Mouse (Mus musculus) limb, embryonic 15.5 days (tissue): ENCODE results near the gene Cyp2d22. TPM values are rescaled to one million over a fixed set of nuclear protein-coding genes. Genes with fewer than 3 reads are reported as not detected.
A peak's percentile ranks its signal among the peaks of the same experiment; 100 is the strongest.

ENCODE experiments used
- ATAC-seq: fragments of 200-750 bp; cut with Nextera tagmentation; 2 replicates; pipeline ENCODE4 v1.8.0; 2017; ENCODE audit warnings: low read depth, moderate TSS enrichment; ENCODE audit not compliant: insufficient number of reproducible peaks, low FRiP score, low TSS enrichment
- H3K27ac ChIP-seq: fragments of 300-500 bp; sonication (generic); 2 replicates; pipeline ENCODE4 v1.5.1; 2015; ENCODE audit warnings: moderate library complexity, mild to moderate bottlenecking, inconsistent platforms
- H3K27me3 ChIP-seq: fragments of 300-500 bp; sonication (generic); 2 replicates; pipeline ENCODE4 v1.6.1; 2015; ENCODE audit warnings: inconsistent platforms
- H3K36me3 ChIP-seq: fragments of 300-500 bp; sonication (generic); 2 replicates; pipeline ENCODE4 v1.6.1; 2015; ENCODE audit warnings: inconsistent platforms
- H3K4me1 ChIP-seq: fragments of 300-500 bp; sonication (generic); 2 replicates; pipeline ENCODE4 v1.6.1; 2015; ENCODE audit warnings: inconsistent platforms
- H3K4me2 ChIP-seq: fragments of 300-500 bp; sonication (generic); 2 replicates; pipeline ENCODE4 v1.6.1; 2015; ENCODE audit warnings: mild to moderate bottlenecking, inconsistent platforms
- H3K4me3 ChIP-seq: fragments of 300-500 bp; sonication (generic); 2 replicates; pipeline ENCODE4 v1.5.1; 2015; ENCODE audit warnings: mild to moderate bottlenecking, inconsistent platforms
- H3K9ac ChIP-seq: fragments of 300-500 bp; sonication (generic); 2 replicates; pipeline ENCODE4 v1.6.1; 2015; ENCODE audit warnings: inconsistent platforms
- H3K9me3 ChIP-seq: fragments of 300-500 bp; sonication (generic); 2 replicates; pipeline ENCODE4 v1.6.1; 2016; ENCODE audit warnings: inconsistent platforms
- WGBS: fragments of 180-500 bp; shearing (Covaris S2); methylation state at CpG from one replicate; pipeline ENCODE4 v1.1.7; 2015; 5-methylcytosine and 5-hydroxymethylcytosine counted together
- polyA plus RNA-seq: library from polyadenylated mRNA; unstranded; fragments of >200 nt; fragmentation: Nextera tagmentation; extraction: Ambion mirVana; gene quantifications from 2 replicates; pipeline ENCODE4 v1.2.1, GENCODE M21; 2015

The Cyp2d22 gene
- polyA plus RNA-seq, 1 experiment from 2014 or later, result 7.4 TPM

DNA sequence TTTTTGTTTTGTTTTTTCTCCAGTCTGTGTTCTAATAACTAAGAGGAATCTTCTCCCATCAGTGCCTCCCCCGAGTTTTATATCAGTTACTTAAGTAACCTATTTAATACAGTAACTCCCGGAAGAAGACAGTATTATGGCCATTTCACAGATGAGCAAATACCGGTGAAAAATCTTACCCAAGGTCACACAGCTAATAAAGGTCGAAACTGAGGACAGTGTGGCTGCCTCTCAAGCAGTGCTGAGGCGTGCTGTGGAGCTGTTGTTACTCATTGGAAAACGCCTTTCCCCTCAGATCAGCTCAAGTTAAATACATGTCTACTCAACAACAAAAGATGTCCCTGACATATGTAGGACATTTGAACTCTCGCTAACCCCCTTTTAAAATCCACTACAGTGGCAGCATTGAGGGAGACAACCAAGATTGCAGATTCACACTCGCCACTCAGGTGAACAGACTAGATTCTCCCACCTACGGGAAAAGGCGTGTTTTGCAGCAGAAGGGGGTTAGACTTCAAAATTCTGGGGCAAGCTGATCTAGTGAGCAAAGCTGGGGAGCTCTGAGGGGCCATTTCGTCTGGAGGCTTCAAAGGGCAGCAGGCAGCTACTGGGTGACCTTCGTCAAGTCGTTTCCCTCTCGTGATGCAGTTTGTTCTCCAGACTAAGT lies 26.8 kb downstream of the Cyp2d22 start:
- H3K9me3 ChIP-seq, result no peaks in the 10 kb centered on the region
- peak overlapping the region; percentile 94 for H3K27ac ChIP-seq
- ATAC-seq, result no peak
- peak overlapping the region; percentile 83 for H3K4me2 ChIP-seq
- peak overlapping the region; percentile 98 for H3K9ac ChIP-seq
- peaks cover 19% of the 10 kb centered on the region for H3K4me1 ChIP-seq
- H3K27me3 ChIP-seq, result no peaks in the 10 kb centered on the region
- WGBS, result 25% methylated on average over 14 of the region's 14 CpGs
- peaks cover 29% of the 10 kb centered on the region for H3K36me3 ChIP-seq
- H3K4me3 ChIP-seq, result peak overlapping the region; percentile 95

GRCm38 (mm10) chr15:82351480-82351879 lies 28.6 kb downstream of the Cyp2d22 start:
- H3K36me3 ChIP-seq, result peaks cover 35% of the 10 kb centered on the region
- WGBS, result 82% methylated on average over 3 of the region's 3 CpGs
- no peaks in the 10 kb centered on the region for H3K27me3 ChIP-seq
- no peak overlapping the region for H3K9ac ChIP-seq
- H3K4me2 ChIP-seq, result no peak overlapping the region
- peaks cover 33% of the 10 kb centered on the region for H3K4me1 ChIP-seq
- H3K9me3 ChIP-seq, result no peaks in the 10 kb centered on the region
- no peak overlapping the region for H3K27ac ChIP-seq
- H3K4me3 ChIP-seq, result no peak overlapping the region
- ATAC-seq, result no peak

DNA sequence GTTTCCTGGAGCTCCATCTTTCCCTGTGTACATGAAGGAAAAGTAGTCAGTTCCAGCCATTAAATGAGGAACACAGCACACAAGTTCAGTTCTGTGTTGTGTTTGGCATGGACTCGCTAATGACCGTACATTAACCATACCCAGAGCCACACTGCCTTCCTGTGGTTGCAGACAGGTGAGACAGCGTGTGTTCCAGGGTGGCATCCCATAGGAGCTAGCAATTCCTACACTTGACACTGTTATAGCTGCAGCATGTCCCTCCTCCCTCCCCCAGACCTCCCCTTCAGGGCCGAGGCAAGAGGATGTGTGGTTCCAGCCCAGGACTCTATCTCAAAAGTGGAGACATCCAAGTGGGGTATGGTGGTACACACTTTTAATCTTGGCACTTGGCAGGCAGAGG lies 29.7 kb downstream of the Cyp2d22 start:
- H3K4me2 ChIP-seq, result no peak overlapping the region
- no peaks in the 10 kb centered on the region for H3K9me3 ChIP-seq
- no peak overlapping the region for H3K4me3 ChIP-seq
- no peak for ATAC-seq
- H3K4me1 ChIP-seq, result peaks cover 35% of the 10 kb centered on the region
- H3K9ac ChIP-seq, result no peak overlapping the region
- WGBS, result 93% methylated on average over 4 of the region's 4 CpGs
- peaks cover 35% of the 10 kb centered on the region for H3K36me3 ChIP-seq
- no peaks in the 10 kb centered on the region for H3K27me3 ChIP-seq
- H3K27ac ChIP-seq, result no peak overlapping the region

GRCm38 (mm10) chr15:82348999-82349341 lies 31.1 kb downstream of the Cyp2d22 start:
- H3K27ac ChIP-seq, result no peak overlapping the region
- H3K9me3 ChIP-seq, result no peaks in the 10 kb centered on the region
- H3K4me1 ChIP-seq, result peaks cover 29% of the 10 kb centered on the region
- 87% methylated on average over 2 of the region's 2 CpGs for WGBS
- H3K36me3 ChIP-seq, result peaks cover 35% of the 10 kb centered on the region
- H3K27me3 ChIP-seq, result no peaks in the 10 kb centered on the region
- no peak overlapping the region for H3K4me3 ChIP-seq
- no peak overlapping the region for H3K4me2 ChIP-seq
- H3K9ac ChIP-seq, result no peak overlapping the region
- ATAC-seq, result no peak

DNA sequence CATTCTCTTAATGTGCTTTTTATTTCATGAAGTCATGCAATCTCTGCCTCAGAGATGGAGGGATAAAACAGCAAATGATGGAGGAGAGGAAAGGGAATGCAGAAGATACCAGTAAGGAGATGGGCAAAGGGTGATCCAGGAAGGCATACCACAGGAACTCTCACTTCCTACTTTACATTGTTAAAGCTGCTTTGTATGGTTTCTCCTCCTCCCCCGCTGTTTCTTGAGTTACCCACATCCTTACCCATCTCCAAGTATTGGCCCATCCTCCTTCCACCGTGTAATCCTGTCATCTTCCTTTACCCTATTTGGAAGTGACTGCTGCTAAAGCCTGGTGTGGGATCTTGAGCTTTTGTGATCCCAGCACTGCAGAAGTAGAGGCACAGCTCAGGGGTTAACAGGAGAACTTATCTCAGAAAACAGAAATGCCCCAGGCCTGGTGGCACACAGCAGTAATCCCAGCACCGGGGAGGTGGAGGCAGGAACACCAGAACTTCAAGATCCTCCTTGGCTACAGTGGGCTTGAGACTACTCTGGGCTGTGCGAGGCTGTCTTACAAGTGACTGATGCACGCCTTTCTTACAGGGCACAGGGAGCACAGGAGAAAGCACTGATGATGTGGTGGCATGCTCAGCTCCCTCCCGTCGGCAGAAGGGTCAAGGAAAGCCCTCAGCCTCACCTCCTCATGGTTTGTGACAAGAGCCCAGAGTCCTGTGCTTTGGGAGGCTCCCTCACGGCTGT lies 31.6 kb downstream of the Cyp2d22 start:
- WGBS, result 88% methylated on average over 8 of the region's 8 CpGs
- ATAC-seq, result no peak
- Histone ChIP-seq H3K27me3 (no peaks in the 10 kb centered on the region), H3K9me3 (no peaks in the 10 kb centered on the region), H3K27ac (no peak overlapping the region), H3K36me3 (peaks cover 41% of the 10 kb centered on the region), H3K4me2 (no peak overlapping the region), H3K9ac (no peak overlapping the region), H3K4me3 (no peak overlapping the region), H3K4me1 (peaks cover 31% of the 10 kb centered on the region)

DNA sequence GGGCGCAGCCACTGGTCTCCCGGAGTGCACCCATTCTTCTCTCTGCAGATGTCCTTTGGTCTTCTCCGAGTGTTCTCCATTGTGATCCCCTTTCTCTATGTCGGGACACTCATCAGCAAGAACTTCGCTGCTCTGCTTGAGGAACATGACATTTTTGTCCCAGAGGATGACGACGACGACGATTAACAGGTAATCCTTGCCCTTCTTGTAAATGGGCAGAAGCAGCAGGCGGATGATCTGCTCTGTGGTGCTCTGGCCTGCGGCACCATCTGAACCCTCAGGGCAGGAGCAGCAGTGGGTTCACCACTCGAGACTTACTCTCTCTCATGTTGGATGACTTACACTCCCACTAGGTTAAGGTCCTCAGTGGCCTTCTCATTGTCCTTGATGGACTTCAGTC lies 32.2 kb downstream of the Cyp2d22 start:
- no peaks in the 10 kb centered on the region for H3K9me3 ChIP-seq
- peaks cover 44% of the 10 kb centered on the region for H3K36me3 ChIP-seq
- WGBS, result 95% methylated on average over 12 of the region's 12 CpGs
- no peak overlapping the region for H3K4me3 ChIP-seq
- no peak for ATAC-seq
- no peaks in the 10 kb centered on the region for H3K27me3 ChIP-seq
- H3K4me2 ChIP-seq, result no peak overlapping the region
- H3K4me1 ChIP-seq, result peaks cover 25% of the 10 kb centered on the region
- H3K27ac ChIP-seq, result no peak overlapping the region
- no peak overlapping the region for H3K9ac ChIP-seq

DNA sequence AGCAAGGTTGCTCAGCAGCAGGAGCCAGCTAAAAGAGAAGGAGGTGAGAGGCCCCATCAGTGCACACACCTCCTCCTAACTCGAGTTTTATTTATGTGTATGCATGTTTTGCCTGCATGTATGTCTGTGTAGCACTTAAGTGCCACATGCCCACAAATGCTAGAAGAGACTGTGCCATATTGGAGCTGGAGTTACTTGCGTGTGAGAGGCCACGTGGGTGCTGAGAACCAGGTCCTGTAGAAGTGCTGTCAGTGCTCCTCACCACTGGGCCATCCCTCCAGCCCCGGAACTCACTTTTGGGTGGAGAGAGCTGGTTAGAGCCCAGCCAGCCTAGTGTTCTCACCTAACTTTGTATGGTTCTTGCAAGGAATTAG lies 32.8 kb downstream of the Cyp2d22 start:
- peaks cover 44% of the 10 kb centered on the region for H3K36me3 ChIP-seq
- H3K9me3 ChIP-seq, result no peaks in the 10 kb centered on the region
- no peak for ATAC-seq
- no peaks in the 10 kb centered on the region for H3K27me3 ChIP-seq
- WGBS, result 73% methylated on average over 4 of the region's 4 CpGs
- peak overlapping the region; percentile 77 for H3K4me3 ChIP-seq
- peak overlapping the region; percentile 81 for H3K4me2 ChIP-seq
- peak overlapping the region; percentile 95; the same call in 1 of the 2 replicates for H3K27ac ChIP-seq
- H3K4me1 ChIP-seq, result peaks cover 26% of the 10 kb centered on the region
- no peak overlapping the region for H3K9ac ChIP-seq

GRCm38 (mm10) chr15:82346580-82347302 lies 33.3 kb downstream of the Cyp2d22 start:
- no peak for ATAC-seq
- Histone ChIP-seq H3K4me1 (peaks cover 32% of the 10 kb centered on the region), H3K4me2 (peak overlapping the region; percentile 81), H3K9me3 (no peaks in the 10 kb centered on the region), H3K9ac (peak overlapping the region; percentile 45), H3K36me3 (peaks cover 44% of the 10 kb centered on the region), H3K27me3 (no peaks in the 10 kb centered on the region), H3K4me3 (peak overlapping the region; percentile 77), H3K27ac (peak overlapping the region; percentile 95)
- 49% methylated on average over 14 of the region's 14 CpGs for WGBS

DNA sequence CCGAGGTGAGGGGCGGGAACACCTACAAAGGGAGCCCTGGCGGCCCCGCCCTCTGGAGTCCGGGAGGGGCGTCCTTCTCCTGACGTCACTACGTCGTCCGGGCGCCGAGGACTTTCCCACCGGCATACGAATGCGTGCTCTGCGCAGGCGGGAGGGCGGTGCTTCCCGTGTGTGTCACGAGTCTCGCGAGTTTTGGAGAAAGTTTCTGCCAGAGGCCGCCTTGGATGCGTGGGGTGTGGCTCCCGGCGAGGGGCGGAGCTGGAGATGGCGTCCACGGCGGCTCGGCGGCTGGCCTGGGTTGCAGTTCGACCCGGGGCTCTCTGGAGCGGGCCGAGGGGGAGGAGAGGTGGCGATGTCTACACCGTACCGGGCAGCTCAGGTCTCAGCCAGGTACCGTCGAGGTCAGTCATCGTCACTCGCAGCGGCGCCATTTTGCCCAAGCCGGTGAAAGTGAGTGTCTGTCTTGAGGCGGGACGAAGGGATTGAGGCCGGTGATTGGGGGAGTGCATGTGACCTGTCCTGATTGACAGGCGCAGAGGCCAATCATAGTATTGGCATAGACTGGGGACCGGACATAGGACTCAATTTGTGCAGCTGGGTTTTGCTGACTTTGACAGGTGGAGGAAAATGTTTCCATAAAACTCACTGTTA lies 34.1 kb downstream of the Cyp2d22 start:
- peak; percentile 96 for ATAC-seq
- Histone ChIP-seq H3K9ac (peak overlapping the region; percentile 76; the same call in 1 of the 2 replicates), H3K27ac (peak overlapping the region; percentile 95), H3K9me3 (no peaks in the 10 kb centered on the region), H3K27me3 (no peaks in the 10 kb centered on the region), H3K4me1 (peaks cover 37% of the 10 kb centered on the region), H3K4me3 (peak overlapping the region; percentile 77), H3K36me3 (peaks cover 42% of the 10 kb centered on the region), H3K4me2 (peak overlapping the region; percentile 81)
- under 1% methylated on average over 51 of the region's 51 CpGs for WGBS

- H3K27ac ChIP-seq, result peak overlapping the region; percentile 55; the same call in 1 of the 2 replicates
- H3K27me3 ChIP-seq, result no peaks in the 10 kb centered on the region
- H3K4me2 ChIP-seq, result no peak overlapping the region
- no peaks in the 10 kb centered on the region for H3K9me3 ChIP-seq
- H3K9ac ChIP-seq, result no peak overlapping the region
- peaks cover 33% of the 10 kb centered on the region for H3K36me3 ChIP-seq
- no peak for ATAC-seq
- WGBS, result 91% methylated on average over 6 of the region's 6 CpGs
- H3K4me3 ChIP-seq, result no peak overlapping the region
- peaks cover 44% of the 10 kb centered on the region for H3K4me1 ChIP-seq
These were observed 35.1 kb downstream of the Cyp2d22 start for GRCm38 (mm10) chr15:82344971-82345370.

GRCm38 (mm10) chr15:82343368-82344287 lies 36.4 kb downstream of the Cyp2d22 start:
- H3K4me1 ChIP-seq, result peaks cover 47% of the 10 kb centered on the region
- no peak overlapping the region for H3K4me2 ChIP-seq
- H3K4me3 ChIP-seq, result no peak overlapping the region
- no peaks in the 10 kb centered on the region for H3K9me3 ChIP-seq
- H3K27me3 ChIP-seq, result no peaks in the 10 kb centered on the region
- no peak overlapping the region for H3K27ac ChIP-seq
- H3K9ac ChIP-seq, result no peak overlapping the region
- no peak for ATAC-seq
- 89% methylated on average over 27 of the region's 27 CpGs for WGBS
- H3K36me3 ChIP-seq, result peaks cover 19% of the 10 kb centered on the region
